Mouse (Mus musculus): ENCODE results near the gene Abcg4. TPM values are rescaled to one million over a fixed set of nuclear protein-coding genes. Genes with fewer than 3 reads are reported as not detected.
A peak's percentile ranks its signal among the peaks of the same experiment; 100 is the strongest.

The Abcg4 gene
- polyA plus RNA-seq, 1 experiment = 12.3 TPM

DNA sequence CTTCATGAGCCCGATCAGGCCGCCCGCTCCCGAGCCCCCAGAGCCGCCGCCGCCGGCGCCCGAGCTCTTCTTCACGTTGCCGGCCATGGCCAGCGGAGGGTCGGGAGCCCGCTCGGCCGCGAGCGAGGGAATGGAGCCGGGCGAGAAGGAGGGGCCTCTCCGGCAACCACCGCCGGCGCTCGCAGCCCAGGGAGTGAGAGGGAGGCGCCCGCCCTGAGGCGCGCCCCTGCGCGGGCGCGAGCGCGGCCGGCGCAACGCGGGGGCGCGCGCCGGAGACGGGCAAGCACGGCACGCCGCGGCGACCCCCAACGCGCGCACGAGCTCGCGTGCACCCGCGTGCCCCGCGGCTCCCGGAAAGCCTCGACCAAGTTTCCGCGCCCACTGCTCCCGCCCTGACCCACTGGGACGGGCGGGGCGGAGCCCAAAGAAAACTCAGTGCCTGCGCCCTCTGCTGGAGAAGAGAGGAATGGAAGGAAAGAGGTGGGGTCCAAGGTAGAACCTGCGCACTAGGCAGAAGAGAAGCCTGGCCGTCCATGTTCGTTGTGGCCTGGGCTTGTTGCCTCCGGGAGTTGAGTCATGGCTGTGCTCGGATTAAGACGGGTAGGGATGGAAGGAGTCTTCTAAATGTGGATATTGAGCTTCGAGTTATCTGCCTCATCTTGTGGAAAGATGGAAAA, 54.5 kb downstream of the Abcg4 start, which contains the start of gene Cbl:
Gene Cbl (minus strand): TSS at position 248 of the 677 bp plus-strand sequence.
- Histone ChIP-seq H3K4me3 (ENCODE audit: extremely low read depth, insufficient read depth, insufficient read length) (peak within 1 kb of the TSS; percentile 100), H3K27me3 (ENCODE audit: control insufficient read depth, insufficient read depth, low read length) (no peaks in the 10 kb centered on the region), H3K27ac (ENCODE audit: insufficient read depth, low read length) (peak within 1 kb of the TSS; percentile 95), H3K36me3 (ENCODE audit: control insufficient read depth, insufficient read depth, low read length) (no peaks in the 10 kb centered on the region), H3K4me1 (ENCODE audit: control insufficient read depth, insufficient read depth, insufficient read length) (peaks cover 25% of the 10 kb centered on the region)
- WGBS = under 1% methylated on average over 74 of the region's 76 CpGs
- TF ChIP-seq POLR2A (IDR thresholded peaks at IDR 0.05; ENCODE audit: low read depth, low read length) = peak; percentile 59
- peak; percentile 86 for TF ChIP-seq CTCF (IDR thresholded peaks at IDR 0.05; ENCODE audit: extremely low read depth, insufficient read depth, insufficient read length, insufficient replicate concordance)
- peak; percentile 94 to 98 for DNase-seq (ENCODE audit: low read depth in 1 of 2, low spot score in 2 of 2)

GRCm38 (mm10) chr9:44233021-44233801, 55.2 kb downstream of the Abcg4 start:
- 1% methylated on average over 38 of the region's 40 CpGs for WGBS
- DNase-seq (ENCODE audit: low read depth in 1 of 2, low spot score in 2 of 2) = no peak
- no peaks in the 10 kb centered on the region for H3K27me3 ChIP-seq (ENCODE audit: control insufficient read depth, insufficient read depth, low read length)
- H3K4me1 ChIP-seq (ENCODE audit: control insufficient read depth, insufficient read depth, insufficient read length) = peaks cover 19% of the 10 kb centered on the region
- H3K4me3 ChIP-seq (ENCODE audit: extremely low read depth, insufficient read depth, insufficient read length) = peak overlapping the region; percentile 100
- peak overlapping the region; percentile 95 for H3K27ac ChIP-seq (ENCODE audit: insufficient read depth, low read length)
- H3K36me3 ChIP-seq (ENCODE audit: control insufficient read depth, insufficient read depth, low read length) = no peaks in the 10 kb centered on the region
- TF ChIP-seq POLR2A (IDR thresholded peaks at IDR 0.05; ENCODE audit: low read depth, low read length) (no peak), CTCF (IDR thresholded peaks at IDR 0.05; ENCODE audit: extremely low read depth, insufficient read depth, insufficient read length, insufficient replicate concordance) (no peak)

DNA sequence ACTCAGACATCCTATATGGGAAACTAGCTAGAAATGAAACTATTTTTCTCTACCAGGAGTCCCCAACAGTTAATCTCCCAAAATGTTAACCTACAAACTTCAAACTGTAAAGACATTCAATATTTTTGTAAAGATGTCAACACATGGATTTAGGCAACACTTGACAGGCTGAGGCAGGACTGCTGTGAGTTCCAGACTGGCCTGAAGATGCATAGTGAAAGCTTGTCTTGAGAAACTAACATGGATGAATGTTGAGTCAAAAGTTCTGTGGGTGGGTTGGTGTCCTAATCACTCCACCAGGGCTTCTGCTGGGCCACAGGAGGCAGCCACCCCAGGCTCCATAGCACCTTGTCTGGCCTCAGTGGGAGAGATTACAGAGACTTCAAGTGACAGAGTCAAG, 56.8 kb downstream of the Abcg4 start:
- Histone ChIP-seq H3K4me3 (ENCODE audit: extremely low read depth, insufficient read depth, insufficient read length) (no peak overlapping the region; the same call in 1 of the 2 replicates), H3K4me1 (ENCODE audit: control insufficient read depth, insufficient read depth, insufficient read length) (peaks cover 14% of the 10 kb centered on the region), H3K27ac (ENCODE audit: insufficient read depth, low read length) (0 out of 2 replicates have a peak overlapping the region, but pooled peaks have one; percentile 5), H3K27me3 (ENCODE audit: control insufficient read depth, insufficient read depth, low read length) (no peaks in the 10 kb centered on the region), H3K36me3 (ENCODE audit: control insufficient read depth, insufficient read depth, low read length) (no peaks in the 10 kb centered on the region)
- no peak for DNase-seq (ENCODE audit: low read depth in 1 of 2, low spot score in 2 of 2)
- TF ChIP-seq CTCF (IDR thresholded peaks at IDR 0.05; ENCODE audit: extremely low read depth, insufficient read depth, insufficient read length, insufficient replicate concordance) (no peak), POLR2A (IDR thresholded peaks at IDR 0.05; ENCODE audit: low read depth, low read length) (no peak)

DNA sequence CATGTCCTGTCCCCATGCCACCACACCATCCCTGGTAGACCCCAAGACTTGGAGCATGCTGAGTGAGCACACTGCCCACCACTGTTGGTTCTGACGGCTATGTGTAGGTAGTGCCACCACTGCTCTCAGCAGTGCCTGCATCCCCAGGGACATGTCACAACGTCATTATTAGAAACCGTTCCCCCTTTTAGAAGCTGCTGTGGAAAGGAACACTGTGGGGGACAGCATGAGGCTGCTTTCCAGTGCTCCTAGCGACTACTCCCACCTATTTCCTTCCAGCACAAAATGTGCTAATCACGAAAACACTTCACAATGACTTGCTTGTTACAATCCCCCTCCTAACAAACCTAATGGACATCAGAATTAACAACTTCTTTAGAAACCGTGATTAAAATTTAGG, 62.4 kb downstream of the Abcg4 start:
- Histone ChIP-seq H3K27me3 (ENCODE audit: control insufficient read depth, insufficient read depth, low read length) (no peaks in the 10 kb centered on the region), H3K36me3 (ENCODE audit: control insufficient read depth, insufficient read depth, low read length) (no peaks in the 10 kb centered on the region; the same call in 1 of the 2 replicates), H3K4me1 (ENCODE audit: control insufficient read depth, insufficient read depth, insufficient read length) (peaks cover 3% of the 10 kb centered on the region; the same call in 1 of the 2 replicates), H3K27ac (ENCODE audit: insufficient read depth, low read length) (no peak overlapping the region), H3K4me3 (ENCODE audit: extremely low read depth, insufficient read depth, insufficient read length) (no peak overlapping the region)
- 41% methylated on average over 6 of the region's 6 CpGs for WGBS
- no peak for DNase-seq (ENCODE audit: low read depth in 1 of 2, low spot score in 2 of 2)
- TF ChIP-seq POLR2A (IDR thresholded peaks at IDR 0.05; ENCODE audit: low read depth, low read length) (no peak), CTCF (IDR thresholded peaks at IDR 0.05; ENCODE audit: extremely low read depth, insufficient read depth, insufficient read length, insufficient replicate concordance) (no peak)

Other genes with a start within 250 kb of the Abcg4 start
- gene Thy1, start 245.2 kb downstream of the Abcg4 start, polyA plus RNA-seq (2012; rRNA removed) = 197 and 206 TPM in 2 replicates
- 0.65 and 0.69 TPM in 2 replicates for gene Usp2, start 221.6 kb downstream of the Abcg4 start, polyA plus RNA-seq (2012; rRNA removed)
- gene Mfrp, start 186.9 kb downstream of the Abcg4 start, polyA plus RNA-seq (2012; rRNA removed) = 0.02 and 0.06 TPM in 2 replicates
- gene C1qtnf5, start 181.4 kb downstream of the Abcg4 start, polyA plus RNA-seq (2012; rRNA removed) = 6.7 and 8.2 TPM in 2 replicates
- gene Gm49380, start 175.1 kb downstream of the Abcg4 start, polyA plus RNA-seq (2012; rRNA removed) = 0.05 TPM in 1 of 2 replicates, not detected in the other
- gene Rnf26, start 175.1 kb downstream of the Abcg4 start, polyA plus RNA-seq (2012; rRNA removed) = 21.3 and 27.1 TPM in 2 replicates
- gene Mcam, start 154.1 kb downstream of the Abcg4 start, polyA plus RNA-seq (2012; rRNA removed) = 12.7 and 13.9 TPM in 2 replicates
- 16.1 and 20.3 TPM in 2 replicates for gene Cbl, start 54.6 kb downstream of the Abcg4 start, polyA plus RNA-seq (2012; rRNA removed)
- gene Ccdc153, start 47.9 kb downstream of the Abcg4 start, polyA plus RNA-seq (2012; rRNA removed) = not detected in 2 replicates
- 0.07 and 0.08 TPM in 2 replicates for gene Pdzd3, start 37.1 kb downstream of the Abcg4 start, polyA plus RNA-seq (2012; rRNA removed)
- 8.4 and 10.7 TPM in 2 replicates for gene Nlrx1, start 20.0 kb downstream of the Abcg4 start, polyA plus RNA-seq (2012; rRNA removed)
- gene Hinfp, start 17.1 kb upstream of the Abcg4 start, polyA plus RNA-seq (2012; rRNA removed) = 24.7 and 25.2 TPM in 2 replicates
- gene C2cd2l, start 31.7 kb upstream of the Abcg4 start, polyA plus RNA-seq (2012; rRNA removed) = 28.0 and 38.5 TPM in 2 replicates
- 24.0 and 25.2 TPM in 2 replicates for gene Dpagt1, start 37.4 kb upstream of the Abcg4 start, polyA plus RNA-seq (2012; rRNA removed)
- 117 and 258 TPM in 2 replicates for gene H2afx, start 46.1 kb upstream of the Abcg4 start, polyA plus RNA-seq (2012; rRNA removed)
- gene Hmbs, start 55.6 kb upstream of the Abcg4 start, polyA plus RNA-seq (2012; rRNA removed) = 121 and 147 TPM in 2 replicates
- gene Vps11, start 73.1 kb upstream of the Abcg4 start, polyA plus RNA-seq (2012; rRNA removed) = 23.7 and 25.6 TPM in 2 replicates
- gene Hyou1, start 90.9 kb upstream of the Abcg4 start, polyA plus RNA-seq (2012; rRNA removed) = 39.8 and 44.3 TPM in 2 replicates
- gene Slc37a4, start 108.2 kb upstream of the Abcg4 start, polyA plus RNA-seq (2012; rRNA removed) = 24.5 and 25.4 TPM in 2 replicates
- gene Rps25, start 118.5 kb upstream of the Abcg4 start, polyA plus RNA-seq (2012; rRNA removed) = 137 and 144 TPM in 2 replicates
- gene Trappc4, start 119.0 kb upstream of the Abcg4 start, polyA plus RNA-seq (2012; rRNA removed) = 22.9 and 29.7 TPM in 2 replicates
- 18.1 and 26.0 TPM in 2 replicates for gene Ccdc84, start 130.0 kb upstream of the Abcg4 start, polyA plus RNA-seq (2012; rRNA removed)
- 0.09 and 0.15 TPM in 2 replicates for gene Foxr1, start 152.5 kb upstream of the Abcg4 start, polyA plus RNA-seq (2012; rRNA removed)
- gene Upk2, start 166.4 kb upstream of the Abcg4 start, polyA plus RNA-seq (2012; rRNA removed) = not detected in 2 replicates
- 42.2 and 50.3 TPM in 2 replicates for gene Bcl9l, start 194.2 kb upstream of the Abcg4 start, polyA plus RNA-seq (2012; rRNA removed)